Mouse (Mus musculus): ENCODE results near the gene Vmn1r34. TPM values are rescaled to one million over a fixed set of nuclear protein-coding genes. Genes with fewer than 3 reads are reported as not detected.

Gene Vmn1r34
- polyA plus RNA-seq (2012; rRNA removed): not detected in 2 replicates

DNA sequence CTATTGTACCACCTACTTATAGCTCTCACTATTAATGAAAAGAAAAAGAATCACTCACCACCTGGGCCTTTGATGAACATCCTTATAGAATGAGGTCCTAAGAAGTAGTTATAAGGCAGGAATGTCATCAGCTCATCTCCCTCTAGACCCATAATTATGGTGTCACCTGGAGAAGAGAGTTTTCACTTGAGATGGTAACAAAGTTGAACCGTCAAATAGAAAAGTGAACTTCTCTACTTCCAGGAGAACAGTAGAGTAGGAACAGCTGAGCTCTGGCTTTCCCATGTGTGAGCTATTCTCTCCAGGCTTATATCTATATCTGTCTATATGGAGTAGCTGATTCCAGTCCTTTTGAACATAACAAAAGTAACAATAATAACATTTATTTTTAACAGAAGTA, at the start of gene Vmn1r34:
Gene Vmn1r34 (minus strand): TSS at position 101 of the 400 bp plus-strand sequence.

DNA sequence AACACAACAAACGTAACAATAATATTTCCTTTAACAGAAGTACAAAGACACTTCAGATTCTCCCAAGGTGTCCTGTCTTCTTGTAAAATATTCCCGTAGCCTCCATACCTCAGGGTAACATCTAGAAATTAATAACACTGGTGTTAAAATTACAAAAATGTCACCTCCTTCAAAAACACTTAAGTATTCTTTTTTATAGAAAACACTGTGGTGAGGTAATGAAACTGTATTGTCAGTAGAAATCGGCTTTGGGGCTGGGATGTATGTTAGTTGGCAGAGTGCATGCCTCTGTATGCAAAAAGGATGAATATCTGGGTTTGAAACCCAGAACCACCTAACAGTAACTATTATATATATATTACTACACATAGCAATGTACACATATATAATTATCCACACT, 42.1 kb upstream of the Vmn1r34 start, which contains the start of gene Vmn1r35:
Gene Vmn1r35 (minus strand): TSS at position 101 of the 400 bp plus-strand sequence.

DNA sequence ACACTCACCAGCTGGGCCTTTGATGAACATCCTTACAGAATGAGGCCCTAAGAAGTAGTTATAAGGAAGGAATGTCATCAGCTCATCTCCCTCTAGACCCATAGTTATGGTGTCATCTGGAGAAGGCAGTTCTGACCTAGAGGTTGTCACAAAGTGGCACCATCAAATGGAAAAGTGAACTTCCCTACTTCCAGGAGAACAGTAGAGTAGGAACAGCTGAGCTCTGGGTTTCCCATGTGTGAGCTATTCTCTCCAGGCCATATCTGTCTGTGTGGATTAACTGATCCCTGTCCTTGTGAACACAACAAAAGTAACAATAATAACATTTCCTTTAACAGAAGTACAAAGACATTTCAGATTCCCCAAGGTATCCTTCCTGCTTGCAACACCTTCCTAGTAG, 25.5 kb downstream of the Vmn1r34 start, which contains the start of gene Vmn1r33:
Gene Vmn1r33 (minus strand): TSS at position 101 of the 400 bp plus-strand sequence.

Other genes starting within 250 kb of the Vmn1r34 start
- 24.2 and 27.3 TPM in 2 replicates for gene Mad2l1, start 108.5 kb downstream of the Vmn1r34 start, polyA plus RNA-seq (2012; rRNA removed)
- gene Vmn1r32, start 83.8 kb downstream of the Vmn1r34 start, polyA plus RNA-seq (2012; rRNA removed): not detected in 2 replicates
- not detected in 2 replicates for gene Vmn1r33, start 25.6 kb downstream of the Vmn1r34 start, polyA plus RNA-seq (2012; rRNA removed)
- not detected in 2 replicates for gene Vmn1r35, start 42.0 kb upstream of the Vmn1r34 start, polyA plus RNA-seq (2012; rRNA removed)
- not detected in 2 replicates for gene Vmn1r36, start 75.3 kb upstream of the Vmn1r34 start, polyA plus RNA-seq (2012; rRNA removed)
- gene Vmn1r37, start 85.5 kb upstream of the Vmn1r34 start, polyA plus RNA-seq (2012; rRNA removed): not detected in 2 replicates
- gene Vmn1r38, start 138.7 kb upstream of the Vmn1r34 start, polyA plus RNA-seq (2012; rRNA removed): not detected in 2 replicates
- not detected in 2 replicates for gene Vmn1r39, start 166.7 kb upstream of the Vmn1r34 start, polyA plus RNA-seq (2012; rRNA removed)